Mouse (Mus musculus): Measurements from ENCODE around the gene Zfp651.

- TF ChIP-seq CTCF (IDR thresholded peaks at IDR 0.05; ENCODE audit: borderline replicate concordance, insufficient read depth, low read depth, low read length): no peak
- no peak for TF ChIP-seq POLR2A (IDR thresholded peaks at IDR 0.05; ENCODE audit: borderline replicate concordance, insufficient read depth, low read length)
Observed at GRCm38 (mm10) chr9:121752774-121753173, 6.4 kb upstream of the Zfp651 start.
